Mouse (Mus musculus) ovary, postnatal 36 days (tissue): ENCODE measurements around the gene Pccb.

Source experiments
- DNase-seq: peaks from one replicate; pipeline ENCODE4 v3.0.0; 2022; ENCODE audit warnings: low spot score, mixed read lengths

Pccb gene

DNA sequence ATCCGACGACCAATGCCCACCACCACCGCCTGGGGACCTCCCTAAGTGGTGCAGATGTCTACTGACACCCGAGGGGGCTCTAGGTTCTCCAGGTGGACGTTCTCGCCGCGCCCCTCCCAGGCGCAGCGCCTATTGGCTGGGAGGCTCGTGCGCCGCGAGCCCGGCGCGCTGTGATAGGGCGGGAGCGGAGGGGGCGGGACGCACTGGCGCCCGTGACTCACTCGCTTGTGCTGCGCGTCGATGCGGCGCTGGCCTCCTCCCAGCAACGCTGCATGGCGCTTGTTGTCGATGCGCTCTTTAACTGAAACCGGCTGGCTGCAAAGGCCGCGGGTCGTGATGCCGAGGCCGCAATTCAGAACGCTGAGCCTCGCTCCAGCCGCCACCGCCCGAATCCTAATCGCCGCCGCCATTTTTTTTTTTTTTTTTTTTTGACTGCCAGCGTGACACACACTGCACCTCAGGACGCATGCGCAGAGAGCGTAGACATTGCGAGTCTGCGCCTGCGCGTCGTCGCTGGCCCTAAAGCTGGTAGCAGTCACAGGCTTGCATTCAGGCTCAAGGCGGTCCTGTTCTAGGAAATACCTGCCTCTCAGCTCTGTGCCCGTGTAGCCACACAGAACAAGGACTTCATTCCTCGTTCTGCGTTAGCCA, at the start of gene Pccb:
Pccb (minus strand) TSS at position 451 of the 651 bp plus-strand sequence.
- DNase-seq, result peak; percentile 94

GRCm38 (mm10) chr9:101083728-101084127, 49.0 kb upstream of the Pccb start:
- no peak for DNase-seq

GRCm38 (mm10) chr9:101080046-101080685, 45.5 kb upstream of the Pccb start:
- no peak for DNase-seq

DNA sequence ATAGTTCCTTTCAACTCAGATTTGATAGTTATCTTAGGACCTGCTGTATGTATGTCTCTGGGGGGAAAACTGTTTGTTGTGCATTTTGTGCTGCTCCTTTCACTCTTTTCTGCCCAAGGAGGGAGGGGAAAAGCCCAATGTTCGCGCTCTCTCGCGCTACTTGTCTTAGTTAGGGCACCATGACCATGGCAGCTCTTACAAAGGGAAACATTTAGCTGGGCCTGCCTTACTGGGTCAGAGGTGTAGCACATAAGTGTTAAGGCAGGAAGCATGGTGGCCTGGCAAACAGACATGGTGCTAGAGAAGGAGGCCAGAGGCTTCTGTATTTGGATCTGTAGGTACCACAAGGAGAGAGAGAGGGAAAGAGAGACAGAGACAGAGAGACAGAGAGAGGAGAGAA, 43.9 kb upstream of the Pccb start:
- no peak for DNase-seq

DNA sequence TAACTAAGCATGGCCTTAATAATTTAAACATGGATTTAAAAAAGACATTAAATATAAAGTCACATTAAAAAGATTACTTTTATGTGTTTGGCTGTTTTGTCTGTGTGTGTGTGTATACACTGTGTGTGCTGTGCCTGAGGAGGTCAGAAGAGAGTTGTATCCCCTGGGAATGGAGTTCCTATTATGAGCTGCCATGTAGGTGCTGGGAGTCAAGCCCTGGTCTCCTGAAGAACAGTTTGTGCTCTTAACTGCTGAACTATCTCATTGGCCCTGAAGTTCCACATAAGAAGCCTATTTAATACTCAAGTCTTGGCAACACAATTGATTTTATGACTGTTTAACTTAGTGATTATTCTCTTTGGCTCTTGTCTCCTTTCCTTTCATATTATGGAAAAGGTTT, 42.8 kb upstream of the Pccb start:
- no peak for DNase-seq

DNA sequence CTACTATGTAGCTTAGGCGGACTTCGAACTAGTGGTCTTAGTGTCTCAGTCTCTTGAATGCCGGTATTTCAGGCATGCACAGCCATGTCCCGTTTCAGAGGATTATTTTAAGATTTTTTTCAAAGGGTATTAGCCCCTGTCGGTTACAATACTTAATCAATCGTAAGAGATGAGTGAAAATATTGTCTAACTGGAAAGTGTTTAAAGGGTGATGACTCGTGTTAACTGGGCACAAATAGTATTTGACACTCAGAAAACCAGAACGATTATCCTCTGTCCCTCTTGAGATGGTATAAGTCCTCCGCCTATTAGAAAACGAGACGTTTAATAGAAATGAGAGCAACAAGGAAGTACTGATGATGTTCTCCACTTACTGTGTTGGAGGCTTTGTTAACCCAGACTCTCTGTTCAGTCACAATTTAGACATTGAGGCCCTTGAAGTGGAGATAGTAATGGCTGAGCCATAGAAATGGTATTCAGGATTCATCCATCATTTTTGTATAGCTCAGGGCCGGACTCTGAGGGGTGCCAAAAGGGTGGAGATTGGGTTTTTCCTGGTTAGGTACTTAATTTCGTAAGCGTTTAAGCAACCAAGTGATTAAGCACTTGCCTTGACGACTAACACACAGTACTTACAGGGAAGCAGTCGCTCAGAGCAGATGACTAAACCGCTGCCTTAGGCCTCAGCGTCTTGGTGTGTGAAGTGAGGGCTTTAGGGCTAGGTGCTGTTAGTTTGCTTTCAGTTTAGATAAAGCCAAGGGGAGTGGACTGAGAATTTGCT, 41.6 kb upstream of the Pccb start:
- no peak for DNase-seq

GRCm38 (mm10) chr9:101075694-101076093, 41.0 kb upstream of the Pccb start:
- DNase-seq, result no peak

GRCm38 (mm10) chr9:101075091-101075581, 40.4 kb upstream of the Pccb start:
- peak; percentile 15 for DNase-seq

DNA sequence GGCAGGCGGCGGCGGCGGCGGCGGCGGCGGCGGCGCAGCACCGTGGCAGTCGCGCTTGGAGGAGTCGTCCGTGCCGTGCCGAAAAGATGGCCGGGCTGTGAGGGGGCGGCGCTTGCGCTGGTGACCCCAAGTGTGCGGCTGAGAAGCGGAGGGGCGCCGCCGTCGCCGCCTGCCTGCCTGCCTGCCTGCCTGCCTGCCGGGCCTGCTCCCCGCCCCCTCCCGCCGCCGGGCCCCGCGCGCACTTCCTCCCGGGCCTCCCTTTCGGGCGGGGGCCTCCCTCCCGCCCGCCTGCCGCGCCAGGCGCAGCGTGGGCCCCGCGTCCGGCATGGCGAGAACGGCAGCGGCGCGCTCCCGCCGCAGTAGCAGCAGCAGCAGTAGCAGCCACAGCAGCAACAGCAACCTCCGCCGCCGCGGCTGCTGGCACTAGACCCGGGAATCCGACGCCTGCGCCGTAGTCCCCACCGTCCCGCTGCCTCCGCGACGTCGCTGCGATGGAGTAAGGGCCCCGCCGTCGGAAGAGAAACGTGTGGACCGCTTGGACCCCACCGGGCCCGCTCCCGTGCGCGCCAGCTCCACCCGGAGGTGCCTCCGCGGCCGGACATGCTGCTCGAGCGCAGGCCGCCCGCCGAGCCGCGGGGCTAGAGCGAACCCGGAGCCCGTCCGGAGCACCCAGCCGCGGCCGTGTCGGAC, 39.8 kb upstream of the Pccb start:
- peak; percentile 87 for DNase-seq

GRCm38 (mm10) chr9:101073987-101074331, 39.3 kb upstream of the Pccb start, which contains the start of gene Msl2:
TSS of gene Msl2 (plus strand) at chr9:101074101.
- DNase-seq, result no peak

DNA sequence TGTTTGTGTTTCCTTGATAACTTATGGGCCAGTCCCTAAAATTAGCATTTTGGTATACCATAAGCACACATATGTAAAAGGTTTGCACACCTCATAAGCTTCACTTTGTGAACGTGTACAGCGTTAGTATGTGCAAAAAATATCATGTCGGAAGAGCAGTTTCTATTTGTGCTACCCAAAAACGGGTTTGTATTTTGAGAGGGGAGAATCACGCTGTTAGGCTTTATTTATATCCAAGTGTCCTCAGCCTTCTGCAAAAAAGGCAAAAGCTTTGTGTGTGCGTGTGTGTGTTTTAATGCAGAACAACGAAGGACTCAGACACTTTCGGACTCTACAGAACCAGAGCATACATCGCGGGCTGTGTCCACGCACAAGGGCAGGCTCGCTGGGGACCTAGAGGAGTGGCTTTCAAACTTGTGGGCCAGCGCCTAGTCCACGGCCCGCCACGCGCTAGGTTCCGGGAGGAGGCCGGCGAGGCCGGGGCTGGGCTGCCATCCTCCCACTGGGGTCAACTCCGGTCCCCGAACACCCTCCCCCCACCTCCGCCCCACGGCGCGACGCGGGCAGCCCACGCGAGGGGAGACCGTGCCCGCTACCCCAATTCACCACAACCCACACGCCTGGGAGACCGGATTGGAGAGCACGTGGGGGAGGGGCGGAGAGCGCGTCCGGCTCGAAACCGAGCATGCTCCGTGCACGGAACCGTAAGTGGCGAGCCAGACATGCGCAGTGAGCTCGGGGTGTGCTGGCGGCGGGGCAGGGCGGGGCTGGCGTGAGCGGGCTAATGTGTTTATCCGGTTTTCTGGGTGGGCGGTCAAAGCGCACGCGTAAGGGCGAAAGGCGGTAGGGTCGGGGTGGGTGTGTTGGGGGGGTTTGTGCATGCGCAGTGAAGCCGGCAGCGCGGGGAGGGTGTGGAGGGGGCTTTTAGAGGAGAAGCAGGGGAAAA, 38.6 kb upstream of the Pccb start:
- peak; percentile 99 for DNase-seq

DNA sequence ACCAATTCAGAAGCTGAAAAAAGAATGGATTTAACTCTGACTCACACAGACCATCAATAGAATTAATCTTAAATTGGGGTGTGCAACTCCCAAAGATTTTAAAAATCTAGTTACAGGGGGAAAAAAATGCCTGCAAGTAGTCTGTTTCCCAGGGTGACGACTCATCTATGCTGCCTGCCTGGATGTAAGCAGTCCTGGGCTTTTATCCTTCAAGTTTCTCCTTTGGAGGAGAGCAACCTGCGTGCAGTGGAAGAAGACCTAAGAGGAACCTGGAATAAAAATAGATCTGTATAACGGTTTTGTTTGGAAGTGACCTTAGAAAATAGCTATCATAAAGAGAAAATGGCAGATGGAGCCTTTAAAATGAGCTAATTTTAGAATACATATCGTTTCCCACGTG, 37.8 kb upstream of the Pccb start:
- DNase-seq, result no peak

- DNase-seq, result no peak
These were observed 35.1 kb upstream of the Pccb start for GRCm38 (mm10) chr9:101069781-101070180.

GRCm38 (mm10) chr9:101065076-101065602, 30.4 kb upstream of the Pccb start:
- no peak for DNase-seq

GRCm38 (mm10) chr9:101062253-101062780, 27.6 kb upstream of the Pccb start:
- no peak for DNase-seq

GRCm38 (mm10) chr9:101061035-101061434, 26.3 kb upstream of the Pccb start:
- DNase-seq, result no peak

- DNase-seq, result no peak
These were observed 22.5 kb upstream of the Pccb start for GRCm38 (mm10) chr9:101057156-101057555.

DNA sequence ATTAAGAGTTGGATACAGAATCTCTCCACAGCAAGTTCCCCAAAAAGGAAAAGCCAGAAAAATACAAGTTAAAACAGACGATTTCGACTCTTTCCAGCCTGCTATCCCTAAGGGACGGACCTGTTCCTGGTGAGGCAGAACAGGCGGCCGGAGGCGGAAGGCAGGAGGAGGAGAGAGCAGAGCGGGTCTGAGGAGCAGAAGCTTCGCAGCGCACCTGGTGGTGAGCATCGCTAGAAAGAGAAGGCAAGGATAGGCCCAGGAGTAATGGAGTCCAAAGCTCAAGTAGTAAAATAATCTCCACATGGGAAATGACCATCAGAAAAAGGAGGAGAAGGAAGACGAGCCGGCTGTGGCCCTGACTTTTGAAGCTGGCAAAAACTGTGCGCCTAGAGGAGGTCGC, 18.6 kb upstream of the Pccb start:
- DNase-seq, result no peak

- no peak for DNase-seq
These were observed 18.0 kb upstream of the Pccb start for GRCm38 (mm10) chr9:101052691-101053090.

DNA sequence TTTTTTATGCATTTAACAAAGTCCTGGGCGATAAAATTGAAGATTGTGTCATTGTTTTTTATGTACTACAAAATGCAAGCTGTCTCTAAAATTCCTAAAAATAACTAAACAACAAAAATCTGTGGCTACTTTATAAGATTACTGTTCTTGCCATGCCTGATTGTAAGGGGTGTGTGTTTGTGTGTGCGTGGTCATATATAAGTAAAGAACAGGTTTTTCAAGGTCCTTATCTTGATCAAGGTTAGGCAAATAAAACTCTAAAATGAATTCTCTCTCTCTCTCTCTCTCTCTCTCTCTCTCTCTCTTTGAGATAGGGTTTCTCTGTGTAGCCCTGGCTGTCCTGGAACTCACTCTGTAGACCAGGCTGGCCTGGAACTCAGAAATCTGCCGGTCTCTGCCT, 17.3 kb upstream of the Pccb start:
- no peak for DNase-seq
